Mouse (Mus musculus) brain, embryonic 14.5 days (tissue): Measurements from ENCODE around the gene Fbxl17.

Source experiments
- CTCF ChIP-seq: fragments of 200-500 bp; IDR thresholded peaks from 2 replicates; pipeline ENCODE4 v1.5.1; 2012; ENCODE audit warnings: inconsistent platforms, mild to moderate bottlenecking, moderate library complexity, borderline replicate concordance; ENCODE audit not compliant: insufficient read depth, insufficient read length; ENCODE audit errors: extremely low read depth
- POLR2A ChIP-seq: fragments of 200-500 bp; IDR thresholded peaks from 2 replicates; pipeline ENCODE4 v1.6.1; 2012; ENCODE audit warnings: mild to moderate bottlenecking, inconsistent platforms, borderline replicate concordance; ENCODE audit not compliant: poor library complexity, insufficient read depth, insufficient read length, severe bottlenecking; ENCODE audit errors: extremely low read depth

GRCm38 (mm10) chr17:63236846-63237245 is 263.0 kb downstream of the Fbxl17 start:
- TF ChIP-seq CTCF (no peak), POLR2A (no peak)
